27 mouse cellular contexts compared by ENCODE assay signal in genomic region chr1:67010520-67010919, GRCm38 (mm10).
"Had no signal": no experiment of that assay in that cellular context is flagged by ENCODE, and none has a peak within 500 bp of the region (broad histone marks: within the 10 kb centered on the region; RNA-seq: fewer than 3 reads in every experiment).

No protein-coding gene starts in this region.

- H3K4me3 ChIP-seq: embryonic facial prominence, embryonic 10.5 days; embryonic facial prominence, embryonic 12.5 days; embryonic facial prominence, embryonic 13.5 days; embryonic facial prominence, embryonic 15.5 days; erythroblast, embryonic 14.5 days; forebrain, embryonic 10.5 days; forebrain, embryonic 12.5 days; forebrain, embryonic 13.5 days; forebrain, embryonic 15.5 days; gastrocnemius, adult 2 months; heart, adult 2 months had no signal

- H3K9ac ChIP-seq: embryonic facial prominence, embryonic 12.5 days; embryonic facial prominence, embryonic 13.5 days; embryonic facial prominence, embryonic 15.5 days; forebrain, embryonic 12.5 days; forebrain, embryonic 13.5 days; forebrain, embryonic 15.5 days; forebrain, postnatal 0 days had no signal

- H3K9me3 ChIP-seq: embryonic facial prominence, embryonic 10.5 days; embryonic facial prominence, embryonic 12.5 days; embryonic facial prominence, embryonic 13.5 days; embryonic facial prominence, embryonic 15.5 days; forebrain, embryonic 10.5 days; forebrain, embryonic 12.5 days; forebrain, embryonic 13.5 days; forebrain, embryonic 15.5 days had no signal

- H3K4me2 ChIP-seq: embryonic facial prominence, embryonic 12.5 days; embryonic facial prominence, embryonic 13.5 days; embryonic facial prominence, embryonic 15.5 days; forebrain, embryonic 12.5 days; forebrain, embryonic 13.5 days; forebrain, embryonic 15.5 days had no signal

- DNase-seq: cerebellum, adult 2 months; cerebellum, adult 8-10 months; cerebellum, adult 9-10 months; cerebellum, adult 9-11 months; cerebellum, postnatal 10 days; cerebellum, postnatal 14 days; cerebellum, postnatal 25 days; cerebellum, postnatal 36 days; embryo, embryonic 11 days; forebrain, postnatal 0 days; gastrocnemius, adult 2 months; gastrocnemius, postnatal 10 days; gastrocnemius, postnatal 14 days; gastrocnemius, postnatal 25 days; gastrocnemius, postnatal 36 days; heart, adult 2 months had no signal

- H3K27ac ChIP-seq: embryonic facial prominence, embryonic 10.5 days; embryonic facial prominence, embryonic 12.5 days; embryonic facial prominence, embryonic 13.5 days; embryonic facial prominence, embryonic 15.5 days; forebrain, embryonic 12.5 days; forebrain, embryonic 13.5 days; forebrain, embryonic 15.5 days; gastrocnemius, adult 2 months; heart, adult 2 months had no signal

- H3K4me1 ChIP-seq: embryonic facial prominence, embryonic 10.5 days; embryonic facial prominence, embryonic 12.5 days; embryonic facial prominence, embryonic 15.5 days; forebrain, embryonic 12.5 days; forebrain, embryonic 13.5 days; forebrain, embryonic 15.5 days had no signal

- ATAC-seq: forebrain, embryonic 13.5 days; forebrain, embryonic 14.5 days; forebrain, embryonic 15.5 days; forebrain, embryonic 16.5 days; forebrain, postnatal 0 days had no signal

- H3K27me3 ChIP-seq: embryonic facial prominence, embryonic 12.5 days; embryonic facial prominence, embryonic 13.5 days; embryonic facial prominence, embryonic 15.5 days; forebrain, embryonic 12.5 days; forebrain, embryonic 13.5 days; forebrain, embryonic 15.5 days had no signal
